Mouse (Mus musculus): ENCODE measurements around the gene Tfap2b.

The Tfap2b gene

GRCm38 (mm10) chr1:19234432-19235205 is 25.9 kb downstream of the Tfap2b start:
- DNase-seq = no peak

GRCm38 (mm10) chr1:19236051-19236450 is 27.3 kb downstream of the Tfap2b start:
- no peak for DNase-seq

- DNase-seq = no peak
Observed at GRCm38 (mm10) chr1:19236591-19236990, 27.9 kb downstream of the Tfap2b start.

- DNase-seq = no peak
Observed at GRCm38 (mm10) chr1:19237061-19237460, 28.3 kb downstream of the Tfap2b start.

- DNase-seq = no peak
Observed at GRCm38 (mm10) chr1:19237721-19238410, 29.2 kb downstream of the Tfap2b start.

GRCm38 (mm10) chr1:19240054-19240453 is 31.3 kb downstream of the Tfap2b start:
- DNase-seq = no peak

GRCm38 (mm10) chr1:19241316-19241715 is 32.6 kb downstream of the Tfap2b start:
- no peak for DNase-seq

- no peak for DNase-seq
Observed at GRCm38 (mm10) chr1:19242021-19242420, 33.3 kb downstream of the Tfap2b start.

GRCm38 (mm10) chr1:19245032-19245431 is 36.3 kb downstream of the Tfap2b start:
- no peak for DNase-seq

GRCm38 (mm10) chr1:19251286-19251685 is 42.6 kb downstream of the Tfap2b start:
- DNase-seq = no peak

- DNase-seq = no peak
Observed at GRCm38 (mm10) chr1:19269596-19269995, 60.9 kb downstream of the Tfap2b start.
